Comparison of ENCODE assay signal across 36 mouse cellular contexts in genomic region chr13:95450636-95451210, GRCm38 (mm10). TPM values are rescaled to one million over a fixed set of nuclear protein-coding genes. Genes with fewer than 3 reads are reported as not detected.
A peak's percentile ranks its signal among the peaks of the same experiment; 100 is the strongest.
DNase-seq lines count a peak whose midpoint lies in the region; ATAC-seq and TF ChIP-seq lines count a peak whose summit lies in the region.
"Had no signal": no experiment of that assay in that cellular context is flagged by ENCODE, and none has a peak within 500 bp of the region (broad histone marks: within the 10 kb centered on the region; RNA-seq: fewer than 3 reads in every experiment).

No protein-coding gene starts in this region.

- no peak for DNase-seq in frontal cortex, postnatal 25 days (ENCODE audit: low spot score in 2 of 2)
- peak; percentile 18 for DNase-seq in NIH3T3 (ENCODE audit: low read depth)
- DNase-seq in adrenal gland, postnatal 25 days = peak; percentile 31
- DNase-seq in kidney, adult 18-20 months = no peak
- no peak for DNase-seq in cerebellum, adult 2 months
- no peak for DNase-seq in cerebellum, adult 8-10 months
- DNase-seq: B cell, adult 2 months; cerebellum, adult 9-10 months; cerebellum, postnatal 36 days; gastrocnemius, postnatal 14 days; kidney, adult 11 months; kidney, postnatal 36 days; right cerebral cortex, postnatal 25 days; spleen, adult 18-20 months; thymus, postnatal 25 days had no signal

- peak; percentile 44; the same call in 1 of the 2 replicates for ATAC-seq in frontal cortex, adult (ENCODE audit: low TSS enrichment)
- ATAC-seq: forebrain, embryonic 15.5 days; inflammation-experienced regulatory T-cells, adult 6 months; midbrain, embryonic 15.5 days had no signal

- H3K27me3 ChIP-seq in cerebellum, adult 2 months (ENCODE audit: control insufficient read depth, insufficient read depth, low read length) = no peaks in the 10 kb centered on the region
- H3K27me3 ChIP-seq: forebrain, embryonic 15.5 days; midbrain, embryonic 15.5 days had no signal

- 89% methylated on average over 9 of the region's 9 CpGs for WGBS in cerebellum, adult 2 months

- TF ChIP-seq POLR2A in cerebellum, adult 2 months (IDR thresholded peaks at IDR 0.05; ENCODE audit: borderline replicate concordance, insufficient read depth, low read length) = no peak

- no peak for TF ChIP-seq CTCF in cerebellum, adult 2 months (IDR thresholded peaks at IDR 0.05; ENCODE audit: borderline replicate concordance, insufficient read depth, low read depth, low read length)

- no peak overlapping the region for H3K4me3 ChIP-seq in cerebellum, adult 2 months (replicated peaks; ENCODE audit: insufficient read depth, low read depth, low read length)
- H3K4me3 ChIP-seq: forebrain, embryonic 15.5 days; heart, embryonic 13.5 days; hindbrain, embryonic 10.5 days; hindbrain, embryonic 15.5 days; kidney, embryonic 15.5 days; layer of hippocampus, adult 2 months; left cerebral cortex, adult 2 months; limb, embryonic 12.5 days; liver, embryonic 15.5 days; midbrain, embryonic 10.5 days; midbrain, embryonic 15.5 days had no signal

- H3K27ac ChIP-seq in cerebellum, adult 2 months (ENCODE audit: insufficient read depth, low read length) = no peak overlapping the region
- H3K27ac ChIP-seq: forebrain, embryonic 15.5 days; heart, embryonic 13.5 days; hindbrain, embryonic 10.5 days; hindbrain, embryonic 15.5 days; kidney, embryonic 15.5 days; layer of hippocampus, adult 2 months; left cerebral cortex, adult 2 months; limb, embryonic 12.5 days; liver, embryonic 15.5 days; midbrain, embryonic 10.5 days; midbrain, embryonic 15.5 days had no signal

- H3K4me1 ChIP-seq in cerebellum, adult 2 months (ENCODE audit: control insufficient read depth, insufficient read depth, low read length) = no peaks in the 10 kb centered on the region
- H3K4me1 ChIP-seq: forebrain, embryonic 15.5 days; hindbrain, embryonic 10.5 days; hindbrain, embryonic 15.5 days; kidney, embryonic 15.5 days; limb, embryonic 12.5 days; liver, embryonic 15.5 days; midbrain, embryonic 10.5 days; midbrain, embryonic 15.5 days had no signal

RNA-seq across cellular contexts. Expression of gene Crhbp, which starts 6.0 kb away (rescaled TPM):
- total RNA-seq in adrenal gland, postnatal 25 days (2021) = not detected in 2 replicates
- 4.1 and 5.3 TPM in 2 replicates for polyA plus RNA-seq in cerebellum, adult 2 months (2012; rRNA removed)
- total RNA-seq: gastrocnemius, postnatal 14 days; heart, adult 18-20 months; heart, postnatal 14 days; liver, adult 2 months; megakaryocyte progenitor cell, adult 5-6 weeks; neutrophil, adult 5-6 weeks had no signal
- polyA plus RNA-seq: inflammation-experienced regulatory T-cells, adult 6 months; liver, adult 2 months had no signal

RNA-seq across cellular contexts. Expression of gene S100z, which starts 27.8 kb away (rescaled TPM):
- not detected in 2 replicates for total RNA-seq in adrenal gland, postnatal 25 days (2021)
- not detected in 2 replicates for polyA plus RNA-seq in cerebellum, adult 2 months (2012; rRNA removed)
- total RNA-seq: heart, adult 18-20 months; heart, postnatal 14 days; layer of hippocampus, adult 2 months; layer of hippocampus, postnatal 14 days; left cerebral cortex, adult 2 months; left cerebral cortex, postnatal 25 days; liver, adult 2 months; megakaryocyte progenitor cell, adult 5-6 weeks; neutrophil, adult 5-6 weeks had no signal
- polyA plus RNA-seq: forebrain, embryonic 15.5 days; heart, embryonic 13.5 days; hindbrain, embryonic 10.5 days; hindbrain, embryonic 15.5 days; inflammation-experienced regulatory T-cells, adult 6 months; kidney, embryonic 15.5 days; limb, embryonic 12.5 days; liver, adult 2 months; liver, embryonic 15.5 days; midbrain, embryonic 10.5 days; midbrain, embryonic 15.5 days; neural tube, embryonic 11.5 days had no signal

Comparison
In these comparisons a context has a peak if more than half of its experiments do, and no peak if none do; other contexts are left out.
1. DNase-seq: peak in NIH3T3 (single experiment) and adrenal gland, postnatal 25 days (single experiment); none in frontal cortex, postnatal 25 days (0 of 2), kidney, adult 18-20 months (single experiment), cerebellum, adult 2 months (0 of 2) and cerebellum, adult 8-10 months (single experiment).